Mouse (Mus musculus): ENCODE data around the gene Tnfsf13.

- no peak for TF ChIP-seq CTCF (conservative IDR thresholded peaks at IDR 0.05; ENCODE audit: low read length)
- no peak for TF ChIP-seq NANOG (IDR thresholded peaks at IDR 0.05; ENCODE audit: borderline replicate concordance, low read length)
- TF ChIP-seq POU5F1 (IDR thresholded peaks at IDR 0.05; ENCODE audit: borderline replicate concordance, low read length), result no peak
These were observed 37.5 kb upstream of the Tnfsf13 start for GRCm38 (mm10) chr11:69723074-69723473.

All from E14TG2a.4 (cell line).